Mouse (Mus musculus): ENCODE measurements around the gene Ap4m1.

GRCm38 (mm10) chr5:138132425-138133064 lies 39.3 kb upstream of the Ap4m1 start:
- TF ChIP-seq GATA1 (IDR thresholded peaks at IDR 0.05; ENCODE audit: borderline replicate concordance, low read length) (no peak), FLI1 (IDR thresholded peaks at IDR 0.05; ENCODE audit: low read length) (no peak)

Measured in megakaryocyte, embryonic 14.5 days (primary cell).